Mouse (Mus musculus) lung, postnatal 0 days (tissue): ENCODE results near the gene Sec14l3.

Source experiments
- CTCF ChIP-seq: IDR thresholded peaks from 2 replicates; pipeline ENCODE4 v1.5.1; 2016; ENCODE audit warnings: antibody characterized with exemption, mild to moderate bottlenecking
- EP300 ChIP-seq: IDR thresholded peaks from 2 replicates; pipeline ENCODE4 v1.6.1; 2016; ENCODE audit warnings: antibody characterized with exemption, mild to moderate bottlenecking, control low read depth

DNA sequence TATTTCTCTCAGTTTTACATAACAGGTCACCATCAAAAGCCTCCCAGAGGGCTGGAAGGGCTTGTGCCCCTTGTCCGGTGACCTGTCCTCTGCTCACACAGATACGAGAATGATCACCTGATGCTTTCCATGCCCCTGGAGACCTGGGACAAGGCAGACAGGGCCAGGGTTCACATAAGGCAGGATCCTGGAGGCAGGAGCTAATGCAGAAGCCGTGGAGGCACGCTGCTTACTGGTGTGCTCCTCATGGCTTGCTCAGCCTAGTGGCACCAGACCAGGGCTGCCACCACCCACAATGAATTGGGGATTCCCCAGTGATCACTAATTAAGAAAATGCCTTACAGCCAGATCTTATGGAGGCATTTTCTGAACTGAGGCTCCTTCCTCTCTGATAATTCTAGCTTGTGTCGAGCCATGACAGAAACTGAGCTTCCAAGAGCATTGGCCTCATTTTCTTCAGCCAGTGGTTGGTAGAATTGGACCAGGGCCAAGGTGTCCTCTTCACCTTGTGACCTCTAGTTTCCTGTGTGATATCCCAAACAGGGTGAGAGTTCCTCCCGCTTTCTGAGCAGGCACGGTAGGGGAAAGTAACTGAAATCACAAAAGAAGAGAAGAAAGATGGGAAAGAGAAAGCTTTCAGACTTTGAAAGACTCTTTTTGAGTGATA lies 13.8 kb downstream of the Sec14l3 start:
- TF ChIP-seq CTCF (no peak), EP300 (no peak)
